Mouse (Mus musculus) lung, adult 2 months (tissue): Measurements from ENCODE around the gene Klhdc9.

Source experiments
- CTCF ChIP-seq: fragments of 200-500 bp; IDR thresholded peaks from 2 replicates; pipeline ENCODE4 v1.5.1; 2011; ENCODE audit warnings: mild to moderate bottlenecking, low read length, control low read depth; ENCODE audit not compliant: insufficient read depth
- POLR2A ChIP-seq: fragments of 200-500 bp; IDR thresholded peaks from 2 replicates; pipeline ENCODE4 v1.6.1; 2011; ENCODE audit warnings: low read depth, mild to moderate bottlenecking, control low read depth, low read length, borderline replicate concordance; ENCODE audit errors: extremely low read depth

DNA sequence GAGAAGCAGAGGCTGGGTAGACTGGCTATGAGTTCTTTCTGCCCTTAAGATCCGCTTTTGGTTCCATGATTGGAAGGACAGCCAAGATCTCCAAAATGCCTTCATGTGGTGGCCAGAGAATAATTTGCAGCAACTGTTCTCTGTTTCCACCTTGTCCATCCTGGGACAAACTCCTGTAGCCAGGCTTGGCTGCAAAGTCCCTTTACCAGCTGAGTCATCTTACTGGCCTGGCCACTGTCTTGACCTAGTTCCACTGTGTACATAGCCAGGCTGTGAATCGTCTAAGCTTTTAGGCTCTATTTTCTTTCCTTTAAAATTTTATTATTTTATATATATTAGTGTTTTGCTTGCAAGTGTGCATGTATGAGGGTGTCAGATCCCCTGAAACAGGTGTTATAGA lies 11.4 kb downstream of the Klhdc9 start:
- TF ChIP-seq CTCF, result no peak
- TF ChIP-seq POLR2A, result no peak
